Mouse (Mus musculus) midbrain, embryonic 12.5 days (tissue): ENCODE measurements at regions not wholly inside any gene's neighbourhood (a gene's known extent, or its start where the extent isn't known, plus 50 kb on each side); places are given as distances from the start of the nearest gene placed in this dataset.
"Not testable (repeated sequence)": the region's sequence is repeated elsewhere in the genome, so short reads cannot be mapped to it uniquely, and the experiment has no call there.

Source experiments
- ATAC-seq: fragments of 200-750 bp; cut with Nextera tagmentation; 2 replicates; pipeline ENCODE4 v1.8.0; 2017; ENCODE audit warnings: low read depth, moderate TSS enrichment, moderate library complexity; ENCODE audit not compliant: low FRiP score
- H3K27ac ChIP-seq: fragments of 300-500 bp; sonication (generic); replicated peaks from 2 replicates; pipeline ENCODE4 v1.5.1; 2016; ENCODE audit warnings: mild to moderate bottlenecking
- H3K27me3 ChIP-seq: fragments of 300-500 bp; sonication (generic); 2 replicates; pipeline ENCODE4 v1.6.1; 2016; ENCODE audit warnings: mild to moderate bottlenecking
- H3K36me3 ChIP-seq: fragments of 300-500 bp; sonication (generic); 2 replicates; pipeline ENCODE4 v1.6.1; 2016
- H3K4me1 ChIP-seq: fragments of 300-500 bp; sonication (generic); 2 replicates; pipeline ENCODE4 v1.6.1; 2016
- H3K4me2 ChIP-seq: fragments of 300-500 bp; sonication (generic); replicated peaks from 2 replicates; pipeline ENCODE4 v1.6.1; 2016; ENCODE audit warnings: mild to moderate bottlenecking, moderate library complexity
- H3K4me3 ChIP-seq: fragments of 300-500 bp; sonication (generic); 2 replicates; pipeline ENCODE4 v1.5.1; 2016; ENCODE audit warnings: mild to moderate bottlenecking
- H3K9ac ChIP-seq: fragments of 300-500 bp; sonication (generic); replicated peaks from 2 replicates; pipeline ENCODE4 v1.6.1; 2016; ENCODE audit warnings: mild to moderate bottlenecking, moderate library complexity
- H3K9me3 ChIP-seq: fragments of 300-500 bp; sonication (generic); 2 replicates; pipeline ENCODE4 v1.6.1; 2016; ENCODE audit warnings: mild to moderate bottlenecking
- WGBS: fragments of 180-500 bp; shearing (Covaris S2); methylation state at CpG from one replicate; pipeline ENCODE4 v1.1.7; 2016; 5-methylcytosine and 5-hydroxymethylcytosine counted together

DNA sequence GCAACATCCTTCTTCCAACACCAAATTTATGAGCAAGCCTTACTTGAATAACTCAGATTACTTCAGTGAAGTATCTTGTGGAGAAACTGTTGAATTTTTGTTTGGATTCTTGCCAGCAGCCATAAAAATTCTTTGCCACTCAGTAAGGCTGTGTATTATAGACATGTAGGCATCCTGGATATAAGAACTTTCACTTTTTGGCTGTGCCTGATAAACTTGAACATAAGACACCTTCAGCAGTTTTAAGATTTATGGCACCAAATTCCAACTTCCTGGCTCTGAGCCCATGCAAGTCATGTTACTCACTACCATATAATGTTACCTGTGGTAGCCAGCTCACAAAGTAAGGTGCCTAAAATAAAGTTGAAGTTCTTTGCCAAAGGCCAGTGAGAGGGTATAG lies 159.3 kb downstream of the Wdr11 start:
- H3K27ac ChIP-seq, result no peak overlapping the region
- no peak overlapping the region for H3K4me2 ChIP-seq
- peaks cover 6% of the 10 kb centered on the region for H3K27me3 ChIP-seq
- H3K4me3 ChIP-seq, result no peak overlapping the region
- ATAC-seq, result no peak
- H3K36me3 ChIP-seq, result no peaks in the 10 kb centered on the region
- no peak overlapping the region for H3K9ac ChIP-seq
- H3K4me1 ChIP-seq, result no peaks in the 10 kb centered on the region
- peaks cover 7% of the 10 kb centered on the region for H3K9me3 ChIP-seq

DNA sequence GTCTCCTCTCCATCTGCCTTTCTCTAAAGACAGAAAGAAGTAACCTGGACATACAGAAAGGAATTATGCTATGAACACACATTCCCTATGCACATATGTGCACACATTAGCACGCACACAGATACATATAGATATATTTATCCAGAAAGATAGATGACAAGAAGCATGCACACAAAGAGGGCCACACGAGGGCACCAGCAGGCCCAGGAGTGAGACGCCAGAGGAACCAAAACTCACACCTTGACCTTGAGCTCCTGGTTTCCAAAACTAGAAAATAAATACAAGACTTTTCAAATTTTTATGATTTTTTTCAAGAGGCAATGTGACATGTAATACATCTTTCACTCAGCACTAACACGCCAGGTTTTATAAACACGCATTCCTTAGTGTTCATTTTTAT lies 163.1 kb downstream of the Wdr11 start:
- Histone ChIP-seq H3K9me3 (0 out of 2 replicates have a peak, but pooled peaks cover 3% of the 10 kb centered on the region), H3K9ac (no peak overlapping the region), H3K36me3 (no peaks in the 10 kb centered on the region), H3K4me2 (no peak overlapping the region), H3K27ac (no peak overlapping the region), H3K4me3 (no peak overlapping the region), H3K27me3 (peaks cover 3% of the 10 kb centered on the region; the same call in 1 of the 2 replicates), H3K4me1 (no peaks in the 10 kb centered on the region)
- no peak for ATAC-seq
- 84% methylated on average over 5 of the region's 5 CpGs for WGBS

DNA sequence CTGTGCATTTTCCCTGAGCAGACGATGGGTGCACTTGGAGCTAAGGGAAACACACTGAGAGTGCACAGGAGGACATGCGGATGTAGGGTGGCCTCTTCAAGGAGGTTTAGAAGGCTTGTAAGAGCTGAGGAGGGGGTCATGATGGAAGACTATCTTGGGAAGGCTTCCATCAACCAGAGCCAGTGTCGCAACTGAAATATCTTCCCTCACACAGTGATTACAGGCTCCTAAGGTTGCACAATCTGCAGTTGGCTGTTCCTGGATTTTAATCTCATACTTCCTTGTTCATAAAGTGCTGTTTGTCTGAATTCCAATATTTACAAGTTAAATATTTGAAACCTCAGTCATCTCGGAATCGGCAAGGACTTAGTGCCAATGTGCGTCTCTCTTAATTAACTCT lies 164.5 kb downstream of the Wdr11 start:
- Histone ChIP-seq H3K36me3 (no peaks in the 10 kb centered on the region), H3K9me3 (0 out of 2 replicates have a peak, but pooled peaks cover 3% of the 10 kb centered on the region), H3K4me1 (no peaks in the 10 kb centered on the region), H3K9ac (no peak overlapping the region), H3K27ac (no peak overlapping the region), H3K4me2 (no peak overlapping the region), H3K4me3 (no peak overlapping the region), H3K27me3 (peaks cover 3% of the 10 kb centered on the region; the same call in 1 of the 2 replicates)
- no peak for ATAC-seq
- WGBS, result 90% methylated on average over 6 of the region's 6 CpGs

DNA sequence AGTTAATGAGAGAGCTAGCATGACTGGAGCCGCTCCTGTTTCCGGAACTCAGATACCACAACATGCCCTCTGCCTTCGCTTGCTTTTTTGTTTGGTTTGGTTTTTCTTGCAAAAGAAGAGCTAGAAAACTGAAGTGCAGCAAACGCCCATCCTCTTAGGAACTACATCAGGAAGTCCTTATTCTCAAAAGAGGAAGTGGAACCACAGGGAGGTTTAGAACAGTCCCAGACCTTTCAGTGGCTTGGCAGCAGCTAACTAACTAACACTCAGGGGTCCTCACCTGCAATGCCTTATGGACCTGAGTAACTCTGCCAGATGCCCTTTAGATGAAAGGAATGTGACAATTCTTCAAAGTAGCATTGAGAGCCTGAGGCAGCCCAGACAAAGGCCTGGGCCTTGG lies 168.2 kb downstream of the Wdr11 start:
- 93% methylated on average over 4 of the region's 4 CpGs for WGBS
- no peak for ATAC-seq
- Histone ChIP-seq H3K9me3 (0 out of 2 replicates have a peak, but pooled peaks cover 3% of the 10 kb centered on the region), H3K27me3 (peaks cover 3% of the 10 kb centered on the region; the same call in 1 of the 2 replicates), H3K9ac (no peak overlapping the region), H3K4me1 (peaks cover 9% of the 10 kb centered on the region), H3K36me3 (no peaks in the 10 kb centered on the region), H3K4me2 (no peak overlapping the region), H3K4me3 (no peak overlapping the region), H3K27ac (no peak overlapping the region; the same call in 1 of the 2 replicates)

DNA sequence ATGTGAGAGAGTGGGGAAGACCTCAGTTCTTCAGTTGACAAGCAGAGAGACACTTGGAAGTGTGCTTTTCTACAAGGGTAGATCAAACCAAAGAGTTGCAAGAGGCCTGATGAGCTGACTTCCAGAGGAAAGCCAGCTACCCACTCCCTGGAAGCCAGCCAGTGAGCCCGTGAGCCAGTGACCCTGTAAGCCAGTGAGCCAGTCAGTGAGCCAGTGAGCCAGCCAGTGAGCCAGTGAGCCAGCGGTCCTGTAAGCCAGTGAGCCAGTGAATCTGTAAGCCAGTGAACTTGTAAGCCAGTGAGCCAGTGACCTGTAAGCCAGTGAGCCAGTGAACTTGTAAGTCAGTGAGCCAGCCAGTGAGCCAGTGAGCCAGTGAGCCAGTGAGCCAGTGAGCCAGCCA lies 168.7 kb downstream of the Wdr11 start:
- ATAC-seq, result no peak
- Histone ChIP-seq H3K4me1 (peaks cover 9% of the 10 kb centered on the region), H3K36me3 (no peaks in the 10 kb centered on the region), H3K4me2 (no peak overlapping the region), H3K27ac (no peak overlapping the region; the same call in 1 of the 2 replicates), H3K9me3 (0 out of 2 replicates have a peak, but pooled peaks cover 3% of the 10 kb centered on the region), H3K27me3 (peaks cover 3% of the 10 kb centered on the region; the same call in 1 of the 2 replicates), H3K9ac (no peak overlapping the region), H3K4me3 (no peak overlapping the region)
- WGBS, result 91% methylated on average over 2 of the region's 2 CpGs

DNA sequence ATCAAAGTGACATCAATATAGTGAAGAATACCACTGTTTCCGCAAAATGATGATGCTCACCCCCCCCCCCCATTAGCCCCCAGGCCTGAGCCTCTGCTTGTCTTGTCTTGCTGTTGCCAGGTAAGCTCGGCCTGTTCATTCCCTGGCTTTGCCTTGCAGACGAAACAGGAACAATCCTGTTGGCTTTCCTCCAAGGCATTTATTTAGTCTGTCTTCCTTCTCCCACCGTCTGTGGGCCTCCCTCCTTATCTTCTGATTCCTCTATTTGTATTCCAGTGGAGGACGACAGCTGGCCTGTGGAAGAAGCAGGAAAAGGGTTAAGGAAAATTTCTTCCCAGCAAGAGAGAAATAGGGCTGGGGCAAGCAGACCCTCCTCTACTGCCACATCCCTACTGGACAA lies 172.1 kb downstream of the Wdr11 start:
- Histone ChIP-seq H3K9me3 (no peaks in the 10 kb centered on the region), H3K27ac (no peak overlapping the region), H3K27me3 (no peaks in the 10 kb centered on the region), H3K4me1 (peaks cover 9% of the 10 kb centered on the region), H3K4me3 (no peak overlapping the region), H3K9ac (no peak overlapping the region), H3K36me3 (no peaks in the 10 kb centered on the region), H3K4me2 (no peak overlapping the region)
- WGBS, result 42% methylated on average over 5 of the region's 5 CpGs
- no peak for ATAC-seq

DNA sequence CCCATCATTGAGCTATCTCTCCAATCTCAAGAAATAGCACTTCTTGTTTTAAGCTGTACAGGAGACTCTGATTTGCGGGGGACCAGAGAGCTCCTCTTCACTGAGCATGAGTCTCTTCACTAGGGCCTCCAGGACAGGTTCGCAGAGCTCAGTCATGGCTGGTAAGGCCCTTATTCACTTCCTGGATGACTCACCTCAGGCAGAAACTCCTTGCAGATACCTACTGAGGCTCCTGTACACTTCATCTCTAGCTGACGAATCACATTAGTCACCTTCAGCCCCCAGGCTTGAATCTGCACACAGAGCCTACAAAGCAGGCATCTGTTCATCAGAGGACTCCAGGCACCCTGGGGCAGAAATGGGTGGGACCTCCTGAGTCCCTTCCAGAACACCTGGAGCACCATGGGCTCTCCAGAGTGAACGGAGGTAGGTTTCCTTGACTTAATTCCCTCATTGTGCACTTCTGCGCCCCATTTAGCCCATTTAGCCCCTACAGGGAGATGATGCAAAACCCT lies 172.8 kb downstream of the Wdr11 start:
- no peak overlapping the region for H3K9ac ChIP-seq
- H3K36me3 ChIP-seq, result no peaks in the 10 kb centered on the region
- H3K4me2 ChIP-seq, result no peak overlapping the region
- no peak overlapping the region for H3K4me3 ChIP-seq
- ATAC-seq, result no peak
- H3K27ac ChIP-seq, result no peak overlapping the region
- H3K4me1 ChIP-seq, result peaks cover 9% of the 10 kb centered on the region
- no peaks in the 10 kb centered on the region for H3K9me3 ChIP-seq
- peaks cover 5% of the 10 kb centered on the region for H3K27me3 ChIP-seq
- WGBS, result 92% methylated on average over 5 of the region's 5 CpGs

DNA sequence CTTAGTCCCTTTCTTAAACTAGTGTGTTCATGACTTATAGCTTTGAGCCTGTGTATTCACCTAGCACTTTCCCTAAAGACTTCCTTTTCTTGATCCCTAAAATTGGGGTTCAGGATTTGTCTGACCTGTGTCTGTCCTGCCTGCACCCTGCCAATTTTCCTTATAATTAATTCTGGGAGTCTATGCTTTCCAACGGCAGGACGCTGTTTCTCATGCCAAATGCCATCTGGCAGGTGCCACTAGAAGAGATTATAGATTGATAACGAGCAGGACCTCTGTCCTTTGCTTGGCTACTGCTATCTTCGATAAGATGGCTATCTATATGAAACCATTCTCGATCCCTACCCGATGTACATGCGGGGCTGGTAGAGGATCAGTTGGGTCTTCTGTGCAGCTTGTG lies 174.0 kb downstream of the Wdr11 start:
- no peaks in the 10 kb centered on the region for H3K36me3 ChIP-seq
- H3K27ac ChIP-seq, result no peak overlapping the region
- H3K4me3 ChIP-seq, result no peak overlapping the region
- 88% methylated on average over 7 of the region's 7 CpGs for WGBS
- peaks cover 9% of the 10 kb centered on the region for H3K4me1 ChIP-seq
- H3K4me2 ChIP-seq, result no peak overlapping the region
- peaks cover 10% of the 10 kb centered on the region for H3K27me3 ChIP-seq
- no peak for ATAC-seq
- no peak overlapping the region for H3K9ac ChIP-seq
- H3K9me3 ChIP-seq, result no peaks in the 10 kb centered on the region

DNA sequence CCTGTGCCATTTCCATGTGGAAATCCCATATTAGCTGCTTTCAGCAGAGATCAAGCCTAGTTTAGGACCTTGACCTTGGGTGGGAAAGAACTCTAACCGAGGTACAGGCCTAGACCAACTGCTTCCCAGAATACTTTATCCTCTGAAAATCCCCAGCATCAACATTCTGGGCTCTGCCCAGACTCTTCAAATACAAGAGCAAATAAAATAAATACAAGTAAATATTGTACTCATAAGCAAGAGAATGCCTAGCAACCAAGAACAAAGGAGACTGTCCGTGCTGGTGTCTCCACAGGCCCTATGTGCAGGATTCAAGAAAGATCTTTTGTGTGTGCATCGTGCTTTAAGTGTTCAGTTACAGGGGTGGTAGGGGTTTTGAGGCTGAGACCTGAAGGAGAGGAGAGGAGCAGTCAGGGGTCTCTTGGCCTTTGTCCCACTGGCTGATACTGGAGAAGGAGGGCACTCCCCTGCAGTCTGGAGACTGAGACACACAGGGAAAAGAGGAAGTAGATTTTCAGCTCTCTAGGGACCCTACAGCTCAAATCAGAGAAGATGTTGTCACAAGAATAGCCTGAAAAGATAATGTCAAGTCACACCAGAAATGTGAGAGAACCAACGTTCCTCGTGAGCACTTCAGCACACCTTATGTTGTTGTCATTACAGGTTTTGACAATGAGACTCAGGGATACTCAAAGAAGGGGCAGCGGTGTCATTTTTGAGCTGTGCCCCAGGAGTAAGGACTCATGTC lies 174.6 kb downstream of the Wdr11 start:
- no peak overlapping the region for H3K4me2 ChIP-seq
- no peak for ATAC-seq
- H3K9ac ChIP-seq, result no peak overlapping the region
- H3K4me1 ChIP-seq, result peaks cover 9% of the 10 kb centered on the region
- H3K36me3 ChIP-seq, result no peaks in the 10 kb centered on the region
- H3K27ac ChIP-seq, result no peak overlapping the region
- no peak overlapping the region for H3K4me3 ChIP-seq
- no peaks in the 10 kb centered on the region for H3K9me3 ChIP-seq
- peaks cover 15% of the 10 kb centered on the region for H3K27me3 ChIP-seq
- 71% methylated on average over 6 of the region's 6 CpGs for WGBS

DNA sequence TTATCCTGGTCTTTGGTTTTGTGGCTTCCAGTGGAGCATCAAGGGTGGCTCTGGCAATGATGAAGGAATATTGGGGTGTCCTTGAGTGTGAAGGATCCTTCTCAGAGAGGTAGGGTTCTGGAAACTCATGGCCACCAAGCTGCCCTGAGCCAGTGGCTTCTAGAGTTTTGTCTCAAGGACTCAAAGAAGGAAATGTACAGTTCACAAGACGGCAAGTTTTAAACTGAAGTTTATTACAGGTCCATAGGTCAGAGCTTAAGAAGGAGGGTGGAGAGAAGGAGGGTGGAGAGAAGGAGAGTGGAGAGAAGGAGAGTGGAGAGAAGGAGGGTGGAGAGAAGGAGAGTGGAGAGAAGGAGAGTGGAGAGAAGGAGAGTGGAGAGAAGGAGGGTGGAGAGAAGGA lies 178.0 kb downstream of the Wdr11 start:
- 86% methylated on average over 1 of the region's 1 CpGs for WGBS
- H3K27me3 ChIP-seq, result peaks cover 44% of the 10 kb centered on the region

DNA sequence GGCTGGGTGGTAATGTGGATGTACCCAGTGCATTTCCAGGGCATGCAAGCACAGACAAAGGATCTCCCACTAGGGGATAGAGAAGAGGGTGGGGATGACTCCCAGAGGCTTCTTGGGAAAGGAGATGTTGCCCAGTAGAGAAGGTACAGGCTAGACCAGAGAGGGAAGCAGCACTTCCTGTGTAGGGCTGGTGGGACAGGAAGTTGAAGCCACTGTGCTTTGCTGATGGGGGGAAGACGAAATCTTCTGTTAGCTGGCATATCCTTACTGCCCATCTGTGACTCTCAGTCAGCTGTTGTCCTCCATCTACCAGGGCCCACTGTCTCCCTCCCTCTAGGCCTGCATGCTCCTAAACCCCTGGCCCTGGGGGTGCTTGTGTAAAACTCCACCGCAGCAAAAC lies 180.2 kb downstream of the Wdr11 start:
- no peak overlapping the region for H3K27ac ChIP-seq
- no peak overlapping the region for H3K4me2 ChIP-seq
- no peak overlapping the region for H3K4me3 ChIP-seq
- H3K27me3 ChIP-seq, result peaks cover 65% of the 10 kb centered on the region
- no peak overlapping the region for H3K9ac ChIP-seq
- H3K9me3 ChIP-seq, result no peaks in the 10 kb centered on the region
- H3K4me1 ChIP-seq, result peaks cover 17% of the 10 kb centered on the region
- no peaks in the 10 kb centered on the region for H3K36me3 ChIP-seq
- no peak for ATAC-seq
- WGBS, result 83% methylated on average over 2 of the region's 2 CpGs

More for the DNA sequence above, 178.0 kb downstream of the Wdr11 start:
- not testable (repeated sequence) for H3K4me1 ChIP-seq, H3K9ac ChIP-seq, H3K36me3 ChIP-seq, ATAC-seq, H3K27ac ChIP-seq, H3K9me3 ChIP-seq, H3K4me3 ChIP-seq, H3K4me2 ChIP-seq

DNA sequence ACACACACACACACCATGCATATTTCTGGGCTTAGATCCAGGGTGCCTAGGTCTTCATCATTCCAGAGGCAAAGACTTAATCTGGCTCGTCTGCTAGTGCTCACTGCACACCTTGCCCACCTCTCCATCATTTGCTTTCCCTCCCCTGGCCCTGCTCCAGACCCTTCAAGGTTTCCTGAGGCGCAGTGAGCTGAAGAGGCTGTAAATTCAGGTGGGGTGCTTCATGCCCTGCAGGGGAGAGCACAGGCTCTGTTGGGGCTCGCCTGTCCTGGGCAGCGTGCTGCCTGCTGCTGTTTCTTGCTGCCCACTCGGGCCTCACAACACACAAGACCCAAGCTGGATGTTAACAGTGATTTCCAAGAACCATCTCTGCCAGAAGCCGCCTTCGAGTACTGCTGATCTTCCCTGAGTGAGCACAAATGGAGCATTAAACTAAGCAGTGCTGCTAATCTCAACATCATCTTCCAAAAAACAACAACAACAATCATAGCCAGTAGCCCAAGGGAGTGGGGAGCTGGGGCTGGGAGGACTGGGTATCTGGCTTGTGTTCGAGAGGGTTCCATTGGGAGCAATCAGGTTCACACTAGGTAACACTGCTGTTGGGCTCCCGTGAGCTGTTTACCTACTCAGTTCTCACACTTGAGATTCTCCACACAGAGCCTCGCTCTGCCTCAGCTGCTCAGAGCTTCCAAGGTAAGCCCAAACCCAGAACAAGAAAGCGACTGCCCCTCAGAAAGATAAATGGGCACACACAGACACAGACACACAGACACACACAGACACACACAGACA lies 181.1 kb downstream of the Wdr11 start:
- H3K27ac ChIP-seq, result no peak overlapping the region
- H3K27me3 ChIP-seq, result peaks cover 74% of the 10 kb centered on the region
- H3K9ac ChIP-seq, result no peak overlapping the region
- no peak overlapping the region for H3K4me2 ChIP-seq
- H3K4me3 ChIP-seq, result no peak overlapping the region
- H3K4me1 ChIP-seq, result peaks cover 17% of the 10 kb centered on the region
- no peaks in the 10 kb centered on the region for H3K36me3 ChIP-seq
- WGBS, result 79% methylated on average over 11 of the region's 11 CpGs
- H3K9me3 ChIP-seq, result no peaks in the 10 kb centered on the region
- no peak for ATAC-seq
